Mouse (Mus musculus): ENCODE measurements around the gene Hdhd3. TPM values are rescaled to one million over a fixed set of nuclear protein-coding genes. Genes with fewer than 3 reads are reported as not detected.

The Hdhd3 gene
- polyA plus RNA-seq, 1 experiment, result 19.7 TPM

- Histone ChIP-seq H3K27me3 (ENCODE audit: control insufficient read depth, insufficient read depth, insufficient read length) (no peaks in the 10 kb centered on the region), H3K36me3 (ENCODE audit: control insufficient read depth, insufficient read depth) (peaks cover 8% of the 10 kb centered on the region), H3K4me3 (ENCODE audit: insufficient read depth, poor library complexity, severe bottlenecking) (no peak overlapping the region), H3K79me2 (ENCODE audit: control insufficient read depth, insufficient read depth) (no peaks in the 10 kb centered on the region), H3K79me3 (ENCODE audit: low read depth) (no peaks in the 10 kb centered on the region), H3ac (ENCODE audit: control insufficient read depth, insufficient read length, low read depth) (no peak overlapping the region)
- TF ChIP-seq FOSL1 (IDR thresholded peaks at IDR 0.05; ENCODE audit: insufficient read depth, low read length, poor library complexity, severe bottlenecking) (no peak), CEBPB (IDR thresholded peaks at IDR 0.05; ENCODE audit: low read depth) (no peak), USF1 (IDR thresholded peaks at IDR 0.05; ENCODE audit: low read depth) (no peak)
Measured at GRCm38 (mm10) chr4:62500799-62501198, 2.5 kb downstream of the Hdhd3 start.

- Histone ChIP-seq H3ac (ENCODE audit: control insufficient read depth, insufficient read length, low read depth) (no peak overlapping the region), H3K27me3 (ENCODE audit: control insufficient read depth, insufficient read depth, insufficient read length) (peaks cover 3% of the 10 kb centered on the region), H3K4me3 (ENCODE audit: insufficient read depth, poor library complexity, severe bottlenecking) (no peak overlapping the region), H3K79me3 (ENCODE audit: low read depth) (no peaks in the 10 kb centered on the region), H3K79me2 (ENCODE audit: control insufficient read depth, insufficient read depth) (no peaks in the 10 kb centered on the region), H3K36me3 (ENCODE audit: control insufficient read depth, insufficient read depth) (peaks cover 8% of the 10 kb centered on the region)
- no peak for TF ChIP-seq FOSL1 (IDR thresholded peaks at IDR 0.05; ENCODE audit: insufficient read depth, low read length, poor library complexity, severe bottlenecking)
- TF ChIP-seq CTCF (IDR thresholded peaks at IDR 0.05; ENCODE audit: control insufficient read depth, insufficient read depth, insufficient read length), result no peak
- no peak for TF ChIP-seq MYOG (IDR thresholded peaks at IDR 0.05; ENCODE audit: control insufficient read depth, extremely low read depth, insufficient read length)
- no peak for TF ChIP-seq CEBPB (IDR thresholded peaks at IDR 0.05; ENCODE audit: low read depth)
- no peak for TF ChIP-seq MAX (IDR thresholded peaks at IDR 0.05)
- no peak for TF ChIP-seq USF1 (IDR thresholded peaks at IDR 0.05; ENCODE audit: low read depth)
- TF ChIP-seq MYOD1 (IDR thresholded peaks at IDR 0.05; ENCODE audit: control insufficient read depth, insufficient read length, low read depth), result no peak
Measured at GRCm38 (mm10) chr4:62496815-62497214, 6.5 kb downstream of the Hdhd3 start.

GRCm38 (mm10) chr4:62495946-62496345 is 7.3 kb downstream of the Hdhd3 start:
- H3K79me2 ChIP-seq (ENCODE audit: control insufficient read depth, insufficient read depth), result no peaks in the 10 kb centered on the region
- no peak overlapping the region for H3K4me3 ChIP-seq (ENCODE audit: insufficient read depth, poor library complexity, severe bottlenecking)
- H3K27me3 ChIP-seq (ENCODE audit: control insufficient read depth, insufficient read depth, insufficient read length), result peaks cover 3% of the 10 kb centered on the region
- no peaks in the 10 kb centered on the region for H3K79me3 ChIP-seq (ENCODE audit: low read depth)
- no peak overlapping the region for H3ac ChIP-seq (ENCODE audit: control insufficient read depth, insufficient read length, low read depth)
- peaks cover 8% of the 10 kb centered on the region for H3K36me3 ChIP-seq (ENCODE audit: control insufficient read depth, insufficient read depth)
- TF ChIP-seq MAX (IDR thresholded peaks at IDR 0.05) (no peak), USF1 (IDR thresholded peaks at IDR 0.05; ENCODE audit: low read depth) (no peak), MYOG (IDR thresholded peaks at IDR 0.05; ENCODE audit: control insufficient read depth, extremely low read depth, insufficient read length) (no peak), FOSL1 (IDR thresholded peaks at IDR 0.05; ENCODE audit: insufficient read depth, low read length, poor library complexity, severe bottlenecking) (no peak), MYOD1 (IDR thresholded peaks at IDR 0.05; ENCODE audit: control insufficient read depth, insufficient read length, low read depth) (no peak), CTCF (IDR thresholded peaks at IDR 0.05; ENCODE audit: control insufficient read depth, insufficient read depth, insufficient read length) (no peak), CEBPB (IDR thresholded peaks at IDR 0.05; ENCODE audit: low read depth) (no peak)

GRCm38 (mm10) chr4:62494230-62494629 is 9.0 kb downstream of the Hdhd3 start:
- Histone ChIP-seq H3ac (ENCODE audit: control insufficient read depth, insufficient read length, low read depth) (no peak overlapping the region), H3K79me2 (ENCODE audit: control insufficient read depth, insufficient read depth) (no peaks in the 10 kb centered on the region), H3K4me3 (ENCODE audit: insufficient read depth, poor library complexity, severe bottlenecking) (no peak overlapping the region), H3K79me3 (ENCODE audit: low read depth) (no peaks in the 10 kb centered on the region), H3K27me3 (ENCODE audit: control insufficient read depth, insufficient read depth, insufficient read length) (peaks cover 3% of the 10 kb centered on the region), H3K36me3 (ENCODE audit: control insufficient read depth, insufficient read depth) (peaks cover 3% of the 10 kb centered on the region)
- TF ChIP-seq CTCF (IDR thresholded peaks at IDR 0.05; ENCODE audit: control insufficient read depth, insufficient read depth, insufficient read length), result no peak
- no peak for TF ChIP-seq MAX (IDR thresholded peaks at IDR 0.05)
- no peak for TF ChIP-seq MYOG (IDR thresholded peaks at IDR 0.05; ENCODE audit: control insufficient read depth, extremely low read depth, insufficient read length)
- no peak for TF ChIP-seq USF1 (IDR thresholded peaks at IDR 0.05; ENCODE audit: low read depth)
- no peak for TF ChIP-seq MYOD1 (IDR thresholded peaks at IDR 0.05; ENCODE audit: control insufficient read depth, insufficient read length, low read depth)
- TF ChIP-seq CEBPB (IDR thresholded peaks at IDR 0.05; ENCODE audit: low read depth), result no peak
- TF ChIP-seq FOSL1 (IDR thresholded peaks at IDR 0.05; ENCODE audit: insufficient read depth, low read length, poor library complexity, severe bottlenecking), result no peak

GRCm38 (mm10) chr4:62492682-62493081 is 10.6 kb downstream of the Hdhd3 start:
- TF ChIP-seq MYOG (IDR thresholded peaks at IDR 0.05; ENCODE audit: control insufficient read depth, extremely low read depth, insufficient read length) (no peak), MAX (IDR thresholded peaks at IDR 0.05) (no peak), FOSL1 (IDR thresholded peaks at IDR 0.05; ENCODE audit: insufficient read depth, low read length, poor library complexity, severe bottlenecking) (no peak), MYOD1 (IDR thresholded peaks at IDR 0.05; ENCODE audit: control insufficient read depth, insufficient read length, low read depth) (no peak), CTCF (IDR thresholded peaks at IDR 0.05; ENCODE audit: control insufficient read depth, insufficient read depth, insufficient read length) (no peak), CEBPB (IDR thresholded peaks at IDR 0.05; ENCODE audit: low read depth) (no peak), USF1 (IDR thresholded peaks at IDR 0.05; ENCODE audit: low read depth) (no peak)
- no peak overlapping the region for H3ac ChIP-seq (ENCODE audit: control insufficient read depth, insufficient read length, low read depth)
- H3K79me3 ChIP-seq (ENCODE audit: low read depth), result no peaks in the 10 kb centered on the region
- no peaks in the 10 kb centered on the region for H3K36me3 ChIP-seq (ENCODE audit: control insufficient read depth, insufficient read depth)
- no peaks in the 10 kb centered on the region for H3K79me2 ChIP-seq (ENCODE audit: control insufficient read depth, insufficient read depth)
- no peak overlapping the region for H3K4me3 ChIP-seq (ENCODE audit: insufficient read depth, poor library complexity, severe bottlenecking)
- peaks cover 3% of the 10 kb centered on the region for H3K27me3 ChIP-seq (ENCODE audit: control insufficient read depth, insufficient read depth, insufficient read length)

DNA sequence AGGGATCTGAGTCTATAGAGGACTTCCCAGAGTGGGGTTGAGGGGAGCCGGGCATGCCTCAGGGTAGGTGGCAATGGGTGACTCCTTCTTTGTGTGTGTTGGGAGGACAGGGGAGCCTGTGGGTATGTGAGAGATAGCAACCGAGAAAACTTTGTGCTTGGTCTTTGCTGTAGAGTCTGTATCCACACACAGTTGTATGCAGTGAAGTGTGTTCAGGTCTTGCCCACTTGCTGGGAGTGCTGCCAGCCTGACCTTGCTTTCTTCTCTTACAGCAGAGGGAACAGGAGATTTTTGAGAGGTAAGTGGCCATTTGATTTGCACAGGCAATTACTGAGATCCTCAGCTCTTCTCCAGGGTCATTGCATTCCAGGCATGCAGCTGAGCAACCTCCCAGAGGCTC is 15.4 kb downstream of the Hdhd3 start:
- no peak for TF ChIP-seq USF1 (IDR thresholded peaks at IDR 0.05; ENCODE audit: low read depth)
- TF ChIP-seq MYOG (IDR thresholded peaks at IDR 0.05; ENCODE audit: control insufficient read depth, extremely low read depth, insufficient read length), result no peak
- no peak for TF ChIP-seq FOSL1 (IDR thresholded peaks at IDR 0.05; ENCODE audit: insufficient read depth, low read length, poor library complexity, severe bottlenecking)
- no peak for TF ChIP-seq MAX (IDR thresholded peaks at IDR 0.05)
- no peak for TF ChIP-seq MYOD1 (IDR thresholded peaks at IDR 0.05; ENCODE audit: control insufficient read depth, insufficient read length, low read depth)
- no peak for TF ChIP-seq CEBPB (IDR thresholded peaks at IDR 0.05; ENCODE audit: low read depth)
- TF ChIP-seq CTCF (IDR thresholded peaks at IDR 0.05; ENCODE audit: control insufficient read depth, insufficient read depth, insufficient read length), result no peak
- no peaks in the 10 kb centered on the region for H3K36me3 ChIP-seq (ENCODE audit: control insufficient read depth, insufficient read depth)

More for the DNA sequence above, 15.4 kb downstream of the Hdhd3 start:
- Histone ChIP-seq H3K79me3 (ENCODE audit: low read depth) (no peaks in the 10 kb centered on the region), H3K27me3 (ENCODE audit: control insufficient read depth, insufficient read depth, insufficient read length) (no peaks in the 10 kb centered on the region), H3K4me3 (ENCODE audit: insufficient read depth, poor library complexity, severe bottlenecking) (no peak overlapping the region), H3K79me2 (ENCODE audit: control insufficient read depth, insufficient read depth) (no peaks in the 10 kb centered on the region), H3ac (ENCODE audit: control insufficient read depth, insufficient read length, low read depth) (no peak overlapping the region)
